Mouse (Mus musculus): ENCODE measurements around the gene Gm21876.
"Not testable (repeated sequence)": the region's sequence is repeated elsewhere in the genome, so short reads cannot be mapped to it uniquely, and the experiment has no call there.

Gene Gm21876

DNA sequence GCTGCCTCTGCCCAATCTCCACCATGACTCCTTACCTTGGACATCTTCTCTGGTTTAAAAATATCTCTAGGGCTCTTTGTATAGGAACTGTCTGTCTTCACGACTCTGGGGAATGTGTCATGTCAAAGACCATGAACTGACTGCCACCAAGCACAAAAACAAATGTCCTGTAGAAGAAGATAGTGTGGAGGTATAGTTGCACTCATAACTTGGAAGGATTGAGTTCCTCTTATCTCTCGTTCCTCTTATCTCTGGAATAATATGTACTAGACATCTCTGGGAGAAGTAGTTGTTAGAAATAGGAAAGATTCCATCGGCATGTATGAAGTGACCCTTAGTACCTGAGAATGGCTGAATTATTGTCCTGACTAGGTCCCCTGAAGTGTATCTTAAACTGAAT lies at the start of gene Gm21876:
Gm21876 (minus strand) TSS at position 101 of the 400 bp plus-strand sequence.
- no peak for DNase-seq

DNA sequence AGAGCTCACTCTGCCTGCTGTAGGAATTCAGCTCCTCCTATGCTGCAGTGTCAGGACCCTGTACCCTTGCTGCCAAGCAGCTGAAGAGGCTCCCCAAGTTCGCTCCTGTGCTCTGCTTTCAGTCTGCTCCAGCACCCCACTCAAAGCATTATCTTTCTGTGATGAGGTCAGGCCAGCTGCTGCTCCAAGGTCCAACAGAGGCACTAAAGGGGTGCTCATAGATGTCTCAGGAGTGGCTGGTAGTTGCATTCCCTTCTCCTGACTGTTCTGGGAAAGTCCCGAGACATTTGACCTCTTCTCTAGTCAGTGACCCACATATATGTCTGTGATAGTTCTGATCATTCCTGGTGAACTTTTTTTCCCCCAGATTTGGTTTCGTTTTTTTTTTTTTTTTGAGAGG lies 45.0 kb upstream of the Gm21876 start:
- no peak for DNase-seq

DNA sequence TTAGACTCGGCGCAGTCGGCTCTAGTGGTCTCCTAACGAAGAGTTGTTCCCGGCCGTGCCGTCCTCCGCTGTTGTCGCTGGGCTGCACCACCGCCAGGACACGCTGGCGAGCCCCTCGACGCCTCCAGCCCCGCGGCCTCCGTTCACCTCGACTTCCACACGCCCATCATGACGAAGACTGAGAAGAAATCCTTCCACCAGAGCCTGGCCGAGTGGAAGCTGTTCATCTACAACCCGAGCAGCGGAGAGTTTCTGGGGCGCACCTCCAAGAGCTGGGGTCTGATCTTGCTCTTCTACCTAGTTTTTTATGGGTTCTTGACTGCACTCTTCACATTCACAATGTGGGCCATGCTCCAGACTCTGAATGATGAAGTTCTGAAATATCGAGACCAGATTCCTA lies 28.8 kb downstream of the Gm21876 start:
- DNase-seq, result not testable (repeated sequence)

All from thymus, adult 18-20 months (tissue).